Mouse (Mus musculus): ENCODE measurements at regions not wholly inside any gene's neighbourhood (a gene's known extent, or its start where the extent isn't known, plus 50 kb on each side); places are given as distances from the start of the nearest gene placed in this dataset.
A peak's percentile ranks its signal among the peaks of the same experiment; 100 is the strongest.

- DNase-seq (ENCODE audit: low spot score in 2 of 2) = no peak
Measured at GRCm38 (mm10) chr9:50395543-50395942, 50.8 kb upstream of the Rpl10-ps3 start.

DNA sequence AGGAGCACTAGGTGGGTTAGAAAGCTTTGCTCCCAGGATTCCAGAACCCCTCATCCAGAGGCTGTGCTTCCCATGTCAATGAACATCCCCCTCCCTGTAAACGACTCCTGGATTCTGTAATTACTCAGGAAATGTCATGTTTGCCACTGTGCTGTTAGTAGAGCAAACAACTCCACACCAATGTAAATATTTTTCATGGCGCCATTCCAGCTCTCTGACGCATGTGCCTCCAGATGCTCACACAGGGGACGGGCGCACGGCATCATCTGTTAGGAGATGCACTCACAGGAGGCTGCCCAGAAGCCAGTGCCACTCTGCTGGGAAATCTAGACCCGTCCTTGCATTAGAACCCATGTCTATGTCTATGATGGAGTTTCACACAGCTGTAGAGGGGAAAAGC lies 51.3 kb upstream of the Rpl10-ps3 start:
- no peak for DNase-seq (ENCODE audit: low spot score in 2 of 2)

DNA sequence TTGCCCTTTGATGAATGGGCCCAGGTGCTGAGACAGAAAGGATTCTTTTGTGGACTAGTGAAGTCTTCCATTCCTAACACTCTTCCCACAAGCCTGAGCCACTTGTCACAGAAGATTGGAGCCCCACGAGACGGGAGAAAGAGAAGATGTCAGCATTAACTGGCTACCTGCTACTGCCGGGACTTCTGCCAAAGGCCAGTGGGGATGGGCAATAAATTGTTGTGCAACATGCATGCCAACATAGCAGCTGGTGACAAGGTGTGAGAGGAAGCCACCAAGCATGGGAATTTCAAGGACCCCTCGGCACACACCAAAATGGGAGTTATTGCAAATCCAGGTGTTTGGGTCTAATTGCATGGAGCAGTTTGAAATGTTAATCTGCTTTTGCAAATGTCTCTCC lies 63.6 kb upstream of the Rpl10-ps3 start:
- no peak for DNase-seq (ENCODE audit: low spot score in 2 of 2)

DNA sequence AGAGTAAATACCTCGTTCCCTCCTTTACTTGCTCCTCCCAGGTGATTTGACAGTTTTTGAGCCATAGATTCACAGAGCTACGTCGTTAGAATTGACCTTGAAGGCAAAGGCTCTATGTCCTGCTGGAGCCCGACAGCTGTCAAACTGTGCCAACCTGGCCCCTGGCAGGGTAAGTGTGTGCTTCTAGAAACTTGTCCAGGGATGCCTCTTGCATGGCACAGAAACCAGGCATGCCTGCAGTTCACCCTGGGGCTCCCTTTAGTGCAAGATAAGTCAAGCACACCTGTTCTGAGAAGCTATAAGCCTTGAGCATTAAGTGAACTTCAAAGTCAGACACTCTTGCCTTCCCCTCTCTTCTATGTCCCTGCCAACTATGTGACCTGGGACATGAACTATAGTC lies 64.1 kb upstream of the Rpl10-ps3 start:
- DNase-seq (ENCODE audit: low spot score in 2 of 2) = no peak

GRCm38 (mm10) chr9:50412986-50413385 lies 68.2 kb upstream of the Rpl10-ps3 start:
- DNase-seq (ENCODE audit: low spot score in 2 of 2) = no peak

DNA sequence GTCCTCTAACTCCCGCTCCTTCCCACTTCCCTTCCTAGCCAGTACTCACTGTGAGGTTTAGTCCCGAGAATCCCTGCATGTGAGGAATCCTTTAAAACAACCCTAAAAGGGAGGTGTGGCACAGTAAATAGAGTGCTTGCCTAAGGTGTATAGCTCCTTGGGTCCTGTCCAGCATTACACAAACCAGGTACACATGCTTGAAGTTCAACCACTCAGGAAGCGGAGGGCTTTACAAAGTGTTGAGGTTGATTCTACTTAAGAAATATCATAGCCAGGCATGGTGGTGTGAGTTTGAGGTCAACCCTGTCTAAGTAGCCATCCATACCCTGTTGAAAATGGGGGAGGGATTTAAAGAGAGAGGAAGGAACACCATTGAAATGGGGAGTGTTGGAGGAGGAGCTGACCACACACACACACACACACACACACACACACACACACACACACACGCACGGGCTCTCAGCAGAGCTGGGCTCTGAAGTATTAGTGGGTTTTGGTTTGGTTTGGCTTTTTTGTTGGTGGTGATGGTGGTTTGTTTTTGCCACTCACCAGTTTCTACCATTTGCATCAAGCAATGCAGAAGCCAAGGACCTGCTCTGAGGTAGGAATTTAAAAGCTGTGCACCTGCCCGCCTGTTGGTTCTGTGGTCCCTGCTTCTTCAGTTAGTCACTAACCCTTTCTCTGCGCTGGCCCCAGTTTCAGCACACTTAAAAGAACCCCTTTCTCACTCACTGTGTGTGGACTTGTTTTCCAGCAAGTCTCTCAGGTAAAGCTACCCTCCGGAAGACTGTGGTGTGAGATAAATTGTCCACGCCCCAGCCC lies 69.0 kb upstream of the Rpl10-ps3 start:
- DNase-seq (ENCODE audit: low spot score in 2 of 2) = no peak

- DNase-seq (ENCODE audit: low spot score in 2 of 2) = peak; percentile 58 to 62
Measured at GRCm38 (mm10) chr9:50414796-50415340, 70.1 kb upstream of the Rpl10-ps3 start.

DNA sequence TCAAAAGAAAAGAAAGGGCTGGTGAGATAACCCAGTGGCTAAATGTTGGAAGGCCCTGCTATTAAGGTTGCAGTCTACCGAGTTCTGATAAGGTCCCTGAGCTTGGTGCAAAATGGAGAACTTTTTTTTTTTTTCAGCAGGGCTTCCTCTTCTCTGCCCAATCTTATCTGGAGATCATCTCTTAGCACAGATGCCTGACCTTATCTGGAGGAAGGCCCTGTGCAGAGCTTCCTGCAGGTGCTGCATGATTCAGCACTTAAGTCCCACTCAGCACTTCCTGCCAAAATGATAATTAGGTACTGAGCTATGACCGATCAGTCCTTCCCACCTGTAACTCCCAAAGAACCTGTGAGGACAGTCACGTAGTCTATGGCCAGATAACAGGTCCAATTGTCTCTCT lies 71.9 kb upstream of the Rpl10-ps3 start:
- DNase-seq (ENCODE audit: low spot score in 2 of 2) = no peak

DNA sequence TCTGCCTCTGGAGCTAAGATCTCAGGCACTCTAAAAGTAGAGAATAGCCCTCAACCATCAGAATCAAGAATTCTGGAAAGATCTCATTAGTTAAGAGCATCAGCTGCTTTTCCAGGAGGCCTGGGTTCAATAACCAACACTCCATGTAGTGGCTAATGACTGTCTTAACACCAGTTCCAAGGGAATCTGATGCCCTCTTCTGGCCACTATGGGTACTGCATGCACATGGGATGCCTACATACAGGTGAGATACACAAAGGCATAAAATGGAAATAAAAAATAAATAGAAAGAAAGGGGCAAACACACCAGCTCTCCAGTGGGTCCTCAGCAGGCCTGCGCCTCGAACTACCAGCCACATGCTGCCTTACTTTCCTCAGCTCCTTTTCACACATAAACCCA lies 73.3 kb upstream of the Plet1 start:
- DNase-seq (ENCODE audit: low spot score in 2 of 2) = no peak

DNA sequence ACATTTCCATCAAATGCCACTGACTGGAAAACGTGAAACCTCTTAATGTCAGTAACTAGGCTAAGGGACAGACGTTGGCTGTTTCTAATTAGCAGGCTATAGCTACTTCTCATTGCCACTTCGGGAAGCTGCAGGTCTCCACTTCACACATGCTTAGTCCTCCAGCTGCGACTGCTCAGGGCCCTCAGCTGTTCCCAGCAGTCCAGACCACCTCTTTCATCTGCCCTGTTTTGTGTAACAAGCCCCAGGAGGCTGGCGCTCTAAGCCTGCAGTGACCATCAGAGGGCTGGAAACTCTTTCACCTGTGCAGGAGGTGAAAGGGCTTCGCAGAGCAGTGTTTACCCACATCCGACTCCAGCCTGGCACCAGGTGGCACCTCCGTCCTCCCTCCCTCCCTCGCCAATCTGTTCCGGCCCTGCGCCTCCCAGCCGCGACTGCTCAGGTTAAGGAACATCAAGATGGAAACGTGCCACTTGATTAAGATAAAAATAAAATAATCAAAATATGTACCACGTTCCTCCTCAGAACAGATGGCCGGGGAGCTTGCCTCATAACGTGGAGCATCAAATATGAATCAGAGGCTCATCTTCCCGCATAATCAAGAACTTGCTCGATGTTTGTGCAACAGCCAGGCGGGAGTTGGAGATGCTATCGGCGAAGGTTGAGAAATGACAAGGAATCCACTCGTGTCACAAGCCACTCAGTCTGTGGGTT lies 72.6 kb upstream of the Plet1 start:
- DNase-seq (ENCODE audit: low spot score in 2 of 2) = no peak

- no peak for DNase-seq (ENCODE audit: low spot score in 2 of 2)
Measured at GRCm38 (mm10) chr9:50425866-50426495, 68.3 kb upstream of the Plet1 start.

GRCm38 (mm10) chr9:50430147-50430546 lies 64.2 kb upstream of the Plet1 start:
- no peak for DNase-seq (ENCODE audit: low spot score in 2 of 2)

GRCm38 (mm10) chr9:50433525-50433924 lies 60.8 kb upstream of the Plet1 start:
- DNase-seq (ENCODE audit: low spot score in 2 of 2) = no peak

GRCm38 (mm10) chr9:50433978-50434377 lies 60.3 kb upstream of the Plet1 start:
- DNase-seq (ENCODE audit: low spot score in 2 of 2) = no peak

GRCm38 (mm10) chr9:50437830-50438722 lies 56.2 kb upstream of the Plet1 start:
- DNase-seq (ENCODE audit: low spot score in 2 of 2) = peak; percentile 78 to 82

GRCm38 (mm10) chr9:50438738-50439137 lies 55.6 kb upstream of the Plet1 start:
- DNase-seq (ENCODE audit: low spot score in 2 of 2) = no peak

DNA sequence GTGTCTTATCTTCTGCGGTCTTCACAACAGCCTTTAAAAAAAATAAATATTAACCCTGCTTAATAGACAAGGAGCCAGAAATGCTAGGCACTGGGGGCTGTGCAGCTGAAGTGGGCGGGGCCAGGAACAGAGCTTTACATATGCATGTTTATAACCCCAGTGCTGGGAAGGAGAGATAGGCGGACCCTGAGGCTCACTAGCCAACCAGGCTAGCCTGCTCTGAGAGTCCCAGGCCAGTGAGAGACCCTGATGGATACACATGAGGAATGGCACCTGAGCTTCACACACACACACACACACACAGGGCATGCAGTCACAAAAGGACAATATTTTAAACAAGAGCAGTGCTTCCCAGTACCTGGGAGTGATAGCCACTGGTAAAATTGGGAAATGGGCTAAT lies 54.1 kb upstream of the Plet1 start:
- no peak for DNase-seq (ENCODE audit: low spot score in 2 of 2)

GRCm38 (mm10) chr9:50440689-50441088 lies 53.6 kb upstream of the Plet1 start:
- DNase-seq (ENCODE audit: low spot score in 2 of 2) = no peak

DNA sequence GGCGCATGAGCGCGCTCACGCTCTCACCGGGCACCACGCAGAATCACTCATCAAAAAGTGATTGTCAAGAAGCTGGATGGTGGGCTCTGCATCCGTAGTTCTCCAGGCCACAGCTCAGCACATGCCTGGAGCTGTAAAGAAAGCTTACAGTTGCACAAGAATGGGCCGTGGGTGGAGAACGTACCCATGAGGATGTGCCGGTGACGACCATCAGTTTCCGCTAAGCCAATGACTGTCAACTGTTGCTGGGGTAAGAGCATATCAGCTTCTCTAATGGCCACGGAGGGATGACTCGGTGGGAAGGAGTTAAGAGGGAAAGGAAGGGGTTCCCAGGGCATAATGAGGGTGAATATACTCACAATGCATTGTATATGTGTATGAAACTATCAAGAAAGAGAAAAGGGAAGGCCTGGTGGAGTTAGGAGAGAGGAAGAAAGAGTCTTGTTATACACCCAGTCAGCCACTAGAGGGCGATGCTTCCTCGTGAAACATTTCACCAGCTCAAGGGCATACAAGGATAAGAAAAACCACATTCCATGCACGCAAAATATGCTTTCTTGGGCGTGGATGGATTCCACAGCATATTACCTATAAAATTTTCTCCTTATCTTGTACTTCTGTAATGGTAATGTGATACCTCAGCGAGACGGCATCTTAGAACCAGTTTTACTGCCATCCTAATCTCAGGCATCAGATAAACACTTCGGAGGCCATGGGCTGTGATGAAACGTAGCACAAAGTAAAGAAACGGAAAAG lies 50.4 kb upstream of the Plet1 start:
- DNase-seq (ENCODE audit: low spot score in 2 of 2) = peak; percentile 50 to 64

All from adrenal gland, adult 18-20 months (tissue).